Mouse (Mus musculus) regulatory T cell (primary cell): ENCODE measurements around the gene Abcc9.

Experiments used
- in situ Hi-C: fragments of 300-600 bp; cut with MboI, MseI; formaldehyde crosslinking; loops from one replicate; pipeline ENCODE4 v1.15.1; 2025; ENCODE audit warnings: high pct_unique_total_duplicates

Gene Abcc9

DNA sequence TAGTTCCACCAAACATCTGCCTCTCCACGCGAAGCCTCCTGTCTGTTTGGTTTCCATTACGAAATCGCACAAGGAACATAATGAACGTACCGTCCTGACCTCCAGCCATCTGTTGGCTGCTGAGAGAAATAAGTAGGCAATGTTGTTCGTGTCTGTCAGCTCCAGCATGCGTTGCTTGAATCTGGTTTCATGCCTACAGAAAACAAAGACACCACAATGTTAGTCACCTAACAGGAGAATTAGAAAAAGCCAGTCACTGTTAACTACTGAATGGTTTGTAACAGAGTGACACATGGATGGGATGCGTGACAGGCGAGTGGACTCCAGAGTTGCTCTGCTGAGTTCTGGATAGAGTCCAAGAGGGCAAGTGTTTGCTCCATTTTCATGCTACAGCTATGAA, 87.8 kb downstream of the Abcc9 start:
- in situ Hi-C loops = no loop called here

DNA sequence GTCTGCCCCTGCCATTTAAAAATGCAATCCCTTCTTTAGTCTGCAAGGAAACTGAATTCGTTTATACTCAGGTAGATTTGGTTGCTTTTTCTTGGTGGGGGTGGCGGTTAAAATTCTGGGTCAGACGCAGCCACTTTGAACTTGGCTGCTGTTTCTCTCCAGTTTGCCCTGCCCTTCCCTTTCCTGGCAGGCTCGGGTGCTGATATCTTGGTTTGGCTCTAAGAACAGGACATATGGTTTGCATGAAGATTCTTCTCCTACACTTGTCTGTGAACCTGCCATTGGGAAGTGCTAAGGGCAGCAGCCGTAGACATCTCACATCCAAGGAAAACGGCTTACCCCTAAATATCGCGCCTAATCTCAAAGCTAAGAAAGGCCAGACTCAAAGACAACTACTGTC, 89.7 kb downstream of the Abcc9 start:
- in situ Hi-C loops = no loop called here

DNA sequence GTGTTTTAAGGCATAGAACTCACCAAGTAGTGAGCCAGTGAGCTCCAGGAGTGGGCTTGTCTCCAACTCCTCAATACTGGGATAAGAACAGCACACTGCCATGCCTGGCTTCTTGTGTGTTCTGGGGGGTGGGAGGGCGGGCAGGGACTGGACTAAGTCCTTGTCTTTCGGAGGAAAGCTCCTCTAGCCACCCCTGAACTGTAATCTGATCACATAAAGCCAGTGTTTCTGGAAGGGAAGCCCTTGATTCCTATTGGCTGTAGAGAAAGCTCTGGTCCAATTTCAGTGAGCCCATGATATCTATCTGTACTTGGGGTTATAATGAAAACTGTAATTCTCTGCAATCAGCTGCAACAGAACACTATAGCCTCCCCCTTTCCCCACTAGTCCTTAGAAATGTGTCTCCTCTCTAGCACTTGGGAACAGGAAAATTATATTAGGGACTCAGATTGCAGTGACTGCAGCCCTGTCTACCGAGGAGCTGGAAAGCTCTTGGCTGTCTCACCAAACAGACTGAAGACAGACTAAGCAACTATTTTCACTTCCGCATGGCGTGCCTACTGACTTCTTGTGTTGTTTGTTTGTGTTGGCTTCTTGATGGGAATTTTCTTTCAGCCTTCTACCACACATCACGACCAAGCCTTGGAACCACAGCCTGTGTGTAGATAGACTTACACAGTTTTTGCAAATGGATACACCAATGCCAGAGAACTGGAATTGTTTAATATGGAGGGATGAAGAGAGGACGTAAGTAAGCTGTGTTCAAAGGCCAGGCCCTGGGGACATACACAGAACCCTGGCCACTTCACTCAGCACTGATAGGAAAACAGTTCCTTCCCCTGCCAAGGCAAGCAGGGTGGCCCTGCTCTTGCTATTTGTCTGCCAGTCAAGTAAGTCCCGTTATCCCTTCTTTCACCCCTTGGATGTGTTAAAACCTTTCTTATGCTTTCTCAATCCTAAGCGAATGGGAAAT, 92.4 kb downstream of the Abcc9 start:
- in situ Hi-C loops = no loop called here

DNA sequence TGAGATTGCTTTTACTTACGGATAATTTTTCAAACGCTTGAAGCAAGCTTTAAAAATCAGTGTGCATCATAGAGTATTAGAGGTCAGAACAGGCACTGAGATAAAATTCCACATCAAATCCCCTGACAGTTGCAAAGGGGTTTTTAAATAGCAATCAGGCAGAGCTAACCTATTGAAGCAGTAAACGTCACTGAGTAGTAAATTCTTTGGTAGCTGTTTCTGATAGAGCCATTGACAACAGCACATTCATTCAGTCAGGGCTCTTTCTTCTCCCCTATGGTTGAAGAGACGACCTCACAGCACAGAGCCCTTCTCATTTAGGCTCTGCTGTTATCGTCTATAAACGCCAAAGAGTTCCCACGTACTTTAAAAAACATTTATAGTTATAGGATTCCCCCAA, 95.0 kb downstream of the Abcc9 start:
- in situ Hi-C loops = no loop called here

DNA sequence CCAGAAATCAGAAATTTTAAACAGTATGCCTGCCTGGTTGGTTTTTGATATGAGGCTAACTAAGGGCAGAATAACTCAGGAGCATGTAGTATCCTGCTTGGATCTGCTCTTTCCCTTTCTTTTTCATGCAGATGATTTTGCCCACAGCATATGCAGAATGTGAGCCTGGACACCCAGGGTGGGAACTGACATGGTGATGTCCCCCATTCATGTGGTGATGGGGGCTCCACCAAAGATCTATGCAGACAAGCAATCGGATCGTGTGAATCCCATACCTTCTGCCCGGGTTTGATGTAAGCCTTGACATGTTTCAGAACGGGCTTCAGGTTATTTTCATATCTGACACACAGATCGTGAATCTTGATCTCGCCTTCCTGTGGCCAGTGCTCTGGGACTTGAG, 99.3 kb downstream of the Abcc9 start:
- in situ Hi-C loops = no loop called here

DNA sequence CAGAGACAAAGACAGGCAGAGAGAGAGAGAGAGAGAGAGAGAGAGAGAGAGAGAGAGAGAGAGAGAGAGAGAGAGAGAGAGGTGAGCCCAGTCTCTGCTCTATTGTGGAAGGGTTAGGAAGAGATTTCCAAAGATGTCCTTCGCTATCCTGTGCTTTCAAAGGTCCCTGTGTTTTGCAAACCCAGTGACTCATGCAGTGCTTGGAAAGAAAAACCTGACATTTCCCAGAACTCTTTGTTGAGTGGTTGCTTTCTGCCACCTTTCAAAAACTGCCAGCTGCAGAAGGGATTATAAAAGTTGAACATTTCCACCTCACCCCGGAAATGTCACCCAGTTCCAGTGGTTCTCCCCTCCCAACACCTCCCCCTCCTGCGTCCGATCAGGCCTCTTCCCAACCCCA, 123.3 kb downstream of the Abcc9 start:
- in situ Hi-C loops = no loop called here

DNA sequence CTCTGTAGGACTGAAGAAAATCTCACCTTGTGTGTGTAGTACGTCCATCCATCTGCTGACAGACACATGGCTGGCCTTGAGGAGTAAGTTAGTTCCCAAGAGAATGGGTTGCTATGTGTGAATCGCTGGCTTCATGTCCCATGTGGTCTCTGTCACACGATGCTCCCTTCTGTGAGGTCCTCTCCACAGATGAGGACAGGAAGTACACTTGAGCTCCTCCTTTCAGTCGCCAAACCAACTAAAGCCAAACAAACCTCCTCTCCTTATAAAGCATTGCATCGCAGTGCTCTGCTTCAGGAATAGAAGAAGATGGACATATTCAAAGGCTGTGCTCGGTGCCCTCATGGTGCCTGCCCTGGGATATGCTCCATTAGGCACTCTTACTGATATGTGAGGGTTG, 124.3 kb downstream of the Abcc9 start:
- in situ Hi-C loops = no loop called here

DNA sequence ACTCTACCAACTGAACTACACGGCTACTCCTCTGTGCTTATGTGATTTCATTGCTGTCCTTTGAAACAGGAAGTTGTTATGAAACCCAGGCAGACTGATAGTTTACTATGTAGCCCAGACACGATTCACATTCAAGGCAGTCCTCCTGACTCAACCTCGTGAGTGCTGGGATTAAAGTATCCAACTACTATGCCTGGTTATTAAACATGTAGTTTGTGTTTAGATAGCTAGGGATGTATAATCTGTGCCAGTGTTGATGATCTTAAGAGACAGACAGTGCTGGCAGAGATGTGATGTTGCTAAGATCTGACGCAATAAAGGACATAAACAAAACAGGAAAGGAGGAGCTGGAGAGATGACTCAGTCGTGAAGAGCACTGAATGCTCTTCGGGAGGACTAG, 129.2 kb downstream of the Abcc9 start:
- in situ Hi-C loops = no loop called here

DNA sequence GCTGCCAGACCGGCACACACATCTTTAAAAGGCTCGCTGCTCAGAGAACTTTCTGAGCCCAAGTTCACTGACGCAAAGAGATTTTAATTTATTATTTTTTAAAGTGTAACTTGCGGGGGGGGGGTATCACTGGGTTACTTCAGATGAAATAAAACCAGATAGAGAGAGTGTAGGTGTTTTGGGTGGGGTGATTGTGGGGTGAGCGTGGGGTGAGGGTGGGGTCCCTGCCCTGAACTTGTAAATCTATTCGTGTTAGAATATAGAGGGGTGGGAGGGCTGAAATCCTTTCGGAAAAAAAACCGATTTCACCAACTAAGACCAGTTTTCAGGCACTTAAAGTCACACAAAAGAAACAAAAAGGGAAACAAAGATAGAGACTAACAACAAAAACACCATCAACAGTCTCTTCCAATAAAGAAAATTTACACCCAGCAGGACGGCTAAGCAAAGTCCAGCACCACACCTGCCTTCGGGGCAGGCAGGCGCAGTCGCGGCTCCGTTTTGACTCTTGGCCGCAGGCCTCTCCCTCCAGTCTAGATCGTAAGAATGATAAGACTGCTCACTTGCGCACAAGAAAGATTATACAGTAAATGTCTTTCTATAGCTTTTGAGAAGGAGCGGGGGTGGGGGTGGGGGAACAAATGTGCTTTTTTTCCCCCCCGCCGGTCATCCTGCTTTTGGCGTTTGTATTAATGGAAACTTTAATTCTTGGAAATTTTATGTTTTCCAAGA, 130.3 kb downstream of the Abcc9 start:
- in situ Hi-C loops = no loop called here

DNA sequence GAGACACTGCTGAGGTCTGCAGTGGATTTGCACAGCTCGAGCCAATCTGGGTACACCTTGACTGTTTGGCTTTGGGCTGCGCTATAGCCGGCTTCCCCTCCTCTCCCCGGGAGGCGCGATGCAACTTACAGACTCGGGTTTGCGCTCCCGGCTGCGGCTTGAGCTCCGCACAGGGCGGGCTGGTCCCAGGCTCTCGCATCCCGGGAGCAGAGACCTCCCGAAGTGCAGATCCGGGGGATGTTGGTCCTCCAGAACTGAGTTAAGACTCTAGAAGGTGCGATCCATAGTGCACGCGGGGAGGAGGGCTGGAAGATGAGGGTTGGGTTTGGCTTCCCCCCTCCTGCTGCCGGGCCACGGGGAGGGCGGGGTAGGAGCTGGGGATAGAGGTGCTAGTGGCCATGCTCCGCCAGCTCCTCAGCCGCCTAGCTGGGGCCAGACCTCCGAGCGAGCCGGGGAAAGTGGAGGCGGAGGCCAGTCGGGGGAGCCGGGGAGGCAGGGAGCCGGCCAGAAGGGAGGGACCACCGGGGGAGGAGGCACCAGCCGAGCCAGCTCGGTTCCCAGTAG, 131.0 kb downstream of the Abcc9 start, which contains the start of gene Kcnj8:
Gene Kcnj8, minus strand, starts transcription at position 560 of the 564 bp plus-strand sequence.
- in situ Hi-C loops = no loop called here

DNA sequence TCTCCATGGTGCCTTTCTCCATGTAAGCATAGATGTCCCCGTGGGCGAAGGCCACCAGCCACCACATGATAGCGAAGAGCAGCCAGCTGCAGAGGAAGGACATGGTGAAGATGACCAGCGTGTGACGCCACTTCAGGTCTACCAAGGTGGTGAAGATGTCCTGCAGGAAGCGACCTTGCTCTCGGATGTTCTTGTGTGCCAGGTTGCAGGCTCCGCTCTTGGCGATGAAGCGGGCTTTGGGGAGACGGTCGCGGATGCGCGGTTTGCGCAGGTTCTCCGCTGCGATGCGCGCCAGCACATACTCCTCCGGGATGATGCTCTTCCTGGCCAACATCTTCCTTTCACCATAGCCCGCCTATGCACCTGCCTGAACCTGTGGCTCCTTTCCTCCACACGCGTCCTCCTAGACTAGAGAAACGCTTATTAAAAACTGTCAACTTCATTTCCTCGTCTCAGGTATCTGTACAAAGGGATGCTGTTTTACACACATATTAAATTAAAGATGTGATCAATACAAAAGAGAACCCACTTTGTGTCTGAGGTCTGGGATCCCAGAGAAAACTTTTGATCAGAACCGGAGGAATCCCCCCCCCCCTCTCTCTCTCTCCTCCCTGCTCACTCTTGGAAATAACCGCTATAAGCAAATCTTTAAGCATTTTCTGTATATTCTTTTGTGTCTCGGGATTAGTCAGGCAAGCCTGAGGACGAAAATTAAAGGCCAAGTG, 131.9 kb downstream of the Abcc9 start:
- in situ Hi-C loops = no loop called here

DNA sequence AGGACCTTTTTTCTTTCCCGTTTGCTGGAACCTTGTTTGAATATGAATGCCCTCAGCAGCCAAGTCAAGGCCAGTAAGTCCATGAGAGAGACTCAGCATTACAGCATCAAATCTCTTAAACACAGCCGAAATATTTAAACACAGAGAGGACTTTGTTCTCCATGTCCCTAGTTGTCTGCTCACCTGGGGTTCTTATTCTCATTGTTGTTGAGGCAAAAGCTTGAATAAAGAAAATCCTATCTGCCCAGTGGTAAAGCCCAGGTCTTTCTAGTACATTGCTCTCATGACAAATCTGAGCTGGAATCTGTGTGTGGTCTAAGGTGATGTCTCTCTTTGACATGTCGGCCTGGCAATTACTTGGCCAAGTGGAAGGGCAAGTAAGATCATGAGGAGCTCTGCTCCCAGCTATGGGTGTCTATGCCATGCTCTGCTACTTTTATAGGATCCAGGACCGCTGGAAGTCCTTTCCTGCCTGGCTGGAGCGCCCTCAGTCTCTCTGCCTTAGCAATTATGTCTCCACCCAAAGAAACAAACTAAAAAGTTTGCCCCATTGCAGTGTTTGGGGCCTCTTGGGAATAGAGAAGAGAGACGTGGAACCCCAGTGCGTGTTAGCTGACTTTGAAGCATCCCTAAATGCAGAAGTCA, 133.3 kb downstream of the Abcc9 start:
- in situ Hi-C loops = no loop called here

DNA sequence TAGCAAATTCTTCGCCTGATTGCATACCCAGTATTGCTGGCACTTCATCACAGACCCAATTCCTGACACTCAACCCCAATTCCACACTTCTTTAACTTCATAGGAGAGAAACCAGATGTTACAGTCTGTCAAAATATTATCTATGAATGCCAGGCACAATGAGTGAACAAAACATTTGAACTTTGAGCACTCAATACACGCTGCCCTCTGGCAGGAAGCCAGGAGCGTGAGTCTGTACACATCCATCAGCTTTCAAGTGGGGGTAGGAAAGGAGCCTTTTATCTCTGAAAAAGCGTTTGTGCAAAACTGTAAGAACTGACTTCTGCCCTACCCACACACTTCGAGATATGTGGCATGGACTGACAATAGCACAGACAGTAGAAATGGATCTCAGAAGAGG, 134.7 kb downstream of the Abcc9 start:
- in situ Hi-C loops = no loop called here

DNA sequence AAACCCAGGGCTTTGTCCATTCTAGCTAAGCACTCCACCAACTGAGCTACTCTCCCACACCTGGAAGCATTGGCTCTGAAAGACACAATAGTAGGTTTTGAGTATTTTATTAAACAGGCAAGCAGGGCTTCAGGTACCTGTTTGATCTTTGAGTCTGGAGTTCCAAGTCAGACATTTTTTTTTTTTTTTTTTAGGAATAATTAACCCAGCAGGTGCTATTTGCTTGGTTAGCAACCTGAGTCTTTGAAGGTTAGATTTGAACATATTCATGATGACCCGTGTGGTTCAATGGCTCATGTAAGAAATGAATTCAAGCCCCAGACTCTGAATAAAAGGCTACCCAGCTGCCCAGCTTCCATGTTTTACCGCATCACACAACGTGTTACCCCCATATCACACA, 137.4 kb downstream of the Abcc9 start:
- in situ Hi-C loops = no loop called here

DNA sequence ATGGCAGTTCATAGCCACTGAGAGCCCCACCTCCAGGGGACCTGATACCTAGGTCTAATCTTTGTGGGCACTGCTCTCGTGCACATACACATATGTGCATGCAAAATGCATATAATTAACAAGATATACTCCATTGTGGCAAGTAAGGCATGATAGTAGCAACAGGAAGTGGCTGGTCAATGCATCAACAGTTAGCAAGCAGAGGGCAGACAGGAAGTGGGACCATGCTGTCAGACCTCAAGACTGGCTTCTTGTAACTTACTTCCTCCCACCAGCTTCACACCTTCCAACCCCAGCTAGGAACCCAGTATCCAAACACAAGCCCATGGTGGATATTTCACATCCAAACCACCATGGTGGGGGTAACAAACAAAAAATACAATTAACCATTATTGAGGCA, 141.0 kb downstream of the Abcc9 start:
- in situ Hi-C loops = no loop called here

DNA sequence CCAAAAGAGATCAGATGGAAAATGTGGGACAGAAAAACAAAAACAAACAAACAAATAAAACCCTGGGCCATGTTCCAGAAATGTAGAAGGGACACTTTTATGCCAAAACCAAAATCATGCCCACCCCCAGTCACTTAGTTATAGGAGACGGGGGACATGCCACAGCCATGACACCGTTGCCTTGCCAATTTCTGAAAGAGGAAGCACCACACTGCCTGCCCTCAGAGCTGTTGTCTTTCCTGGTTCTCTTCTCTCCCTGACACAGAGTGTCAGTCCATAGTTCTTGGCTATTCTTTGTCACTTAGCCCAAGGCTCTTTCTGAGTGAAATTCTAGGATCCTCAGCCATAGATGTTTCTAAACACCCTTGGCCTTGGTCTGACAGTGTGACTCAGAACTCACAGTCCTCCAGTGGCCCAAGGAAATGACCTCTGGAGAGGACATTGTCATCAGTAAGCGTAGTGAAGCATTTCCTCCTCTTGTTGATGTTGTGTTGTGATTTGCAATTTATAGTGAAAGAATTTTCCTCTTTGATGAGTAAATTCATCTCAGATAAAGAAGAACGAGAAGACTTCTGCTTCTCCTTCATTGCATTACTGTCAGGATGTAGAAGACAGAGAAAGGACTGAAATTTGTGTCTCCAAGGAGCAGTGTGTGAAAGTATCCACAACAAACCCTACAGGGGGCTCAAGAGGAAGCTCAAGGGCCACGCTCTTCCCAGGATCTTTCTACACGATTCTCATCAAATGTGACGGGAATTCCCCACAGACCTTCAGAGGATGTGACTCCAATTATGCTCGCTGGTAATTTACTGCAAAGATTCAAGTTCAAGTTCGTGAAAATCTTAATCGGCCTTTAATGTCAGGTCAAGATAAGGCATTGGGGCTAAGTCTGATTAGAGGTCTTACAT, 143.1 kb downstream of the Abcc9 start:
- in situ Hi-C loops = no loop called here

DNA sequence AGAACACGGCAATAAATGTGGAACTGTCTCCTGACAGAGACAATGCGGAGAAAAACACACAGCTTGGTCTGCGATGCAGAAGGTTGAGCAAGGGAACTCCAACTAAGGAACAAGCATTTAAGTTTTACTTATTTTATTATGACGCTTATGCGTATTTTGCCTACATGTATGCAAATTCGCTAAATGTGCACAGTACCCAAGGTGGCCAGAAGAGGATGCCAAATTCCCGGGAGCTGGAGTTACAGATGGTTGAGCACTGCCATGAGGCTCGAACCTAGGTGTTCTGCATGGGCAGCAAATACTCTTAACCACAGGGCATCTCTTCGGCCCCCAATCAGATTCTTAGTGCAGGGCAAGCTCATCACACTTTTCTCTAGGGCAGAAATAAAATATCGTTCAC, 144.0 kb downstream of the Abcc9 start:
- in situ Hi-C loops = no loop called here

DNA sequence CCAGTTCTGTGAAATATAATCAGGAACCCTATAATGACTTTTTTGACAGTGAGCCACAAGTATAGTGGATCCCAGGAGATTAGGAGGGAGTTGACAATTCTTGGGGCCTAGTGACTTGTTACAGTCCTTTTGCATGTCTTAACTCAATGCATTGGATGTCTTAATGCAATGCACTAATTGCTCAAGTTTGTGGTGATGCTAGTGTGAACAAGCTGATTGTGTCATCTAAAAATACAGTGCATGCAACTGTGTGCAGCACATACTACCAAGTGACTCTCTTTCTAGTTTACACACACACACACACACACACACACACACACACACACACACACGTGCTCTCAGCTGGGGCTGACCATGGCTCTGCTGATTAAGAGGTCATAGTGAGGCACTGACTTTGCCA, 146.1 kb downstream of the Abcc9 start:
- in situ Hi-C loops = no loop called here

DNA sequence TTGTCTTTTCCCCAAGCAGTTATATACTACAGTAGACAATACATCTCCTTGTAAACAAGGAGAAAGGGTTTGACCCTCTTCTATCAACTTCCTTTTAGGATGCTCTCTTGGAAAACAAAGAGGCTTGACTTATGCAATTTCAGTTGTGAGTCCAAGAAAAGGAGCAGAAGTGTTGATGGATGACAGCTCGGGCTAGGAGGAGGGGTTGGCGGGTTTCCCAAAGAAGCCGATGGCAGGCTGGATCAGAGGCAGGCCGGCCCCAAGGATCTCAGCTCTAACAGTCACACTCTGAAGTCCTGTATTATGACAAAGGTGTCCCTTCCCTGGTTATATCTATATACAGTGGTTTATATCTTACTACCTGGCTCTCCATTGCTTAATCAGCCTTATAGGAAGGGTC, 150.6 kb downstream of the Abcc9 start:
- in situ Hi-C loops = no loop called here

DNA sequence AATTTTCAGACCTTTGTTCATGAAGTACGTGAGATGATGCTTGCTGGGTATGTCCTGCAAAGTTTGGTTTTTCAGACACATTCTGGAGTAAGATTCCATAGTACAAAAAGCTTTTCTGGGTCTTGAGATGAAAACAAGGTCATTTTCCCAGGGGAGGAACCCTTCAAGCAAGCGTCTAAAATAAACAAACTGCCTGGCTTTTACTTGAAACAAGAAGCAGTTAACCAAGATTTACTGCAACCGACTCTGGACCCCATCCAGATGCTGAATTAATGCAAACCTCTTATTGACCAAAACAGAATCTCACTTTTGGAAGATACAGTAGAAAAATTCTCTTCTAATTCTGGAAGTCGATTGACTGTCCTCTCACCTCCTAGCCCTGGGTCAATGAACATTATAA, 151.2 kb downstream of the Abcc9 start:
- in situ Hi-C loops = no loop called here
